Mouse (Mus musculus): ENCODE measurements around the gene Hoxd13.

Gene Hoxd13

GRCm38 (mm10) chr2:74704393-74704998 is 36.4 kb downstream of the Hoxd13 start, which contains the start of gene Hoxd8:
Gene Hoxd8 (plus strand): TSS chr2:74704615.
- no peak for ATAC-seq (ENCODE audit: insufficient number of reproducible peaks, low FRiP score, low TSS enrichment)

- ATAC-seq (ENCODE audit: insufficient number of reproducible peaks, low FRiP score, low TSS enrichment): no peak
Observed at GRCm38 (mm10) chr2:74704999-74705466, 36.9 kb downstream of the Hoxd13 start.

- no peak for ATAC-seq (ENCODE audit: insufficient number of reproducible peaks, low FRiP score, low TSS enrichment)
Observed at GRCm38 (mm10) chr2:74705467-74706089, 37.5 kb downstream of the Hoxd13 start.

- ATAC-seq (ENCODE audit: insufficient number of reproducible peaks, low FRiP score, low TSS enrichment): no peak
Observed at GRCm38 (mm10) chr2:74706393-74706960, 38.4 kb downstream of the Hoxd13 start.

- ATAC-seq (ENCODE audit: insufficient number of reproducible peaks, low FRiP score, low TSS enrichment): no peak
Observed at GRCm38 (mm10) chr2:74707599-74707998, 39.5 kb downstream of the Hoxd13 start.

GRCm38 (mm10) chr2:74708676-74709075 is 40.6 kb downstream of the Hoxd13 start:
- no peak for ATAC-seq (ENCODE audit: insufficient number of reproducible peaks, low FRiP score, low TSS enrichment)

GRCm38 (mm10) chr2:74709465-74710419 is 41.6 kb downstream of the Hoxd13 start:
- no peak for ATAC-seq (ENCODE audit: insufficient number of reproducible peaks, low FRiP score, low TSS enrichment)

GRCm38 (mm10) chr2:74710929-74711543 is 42.9 kb downstream of the Hoxd13 start:
- ATAC-seq (ENCODE audit: insufficient number of reproducible peaks, low FRiP score, low TSS enrichment): no peak

GRCm38 (mm10) chr2:74711721-74712621 is 43.9 kb downstream of the Hoxd13 start, which contains the start of the genes Hoxd3 and Hoxd4:
Gene Hoxd3 (plus strand): TSS chr2:74711927.
Gene Hoxd4 (plus strand): TSS chr2:74711929.
- no peak for ATAC-seq (ENCODE audit: insufficient number of reproducible peaks, low FRiP score, low TSS enrichment)

GRCm38 (mm10) chr2:74713239-74714150 is 45.4 kb downstream of the Hoxd13 start:
- ATAC-seq (ENCODE audit: insufficient number of reproducible peaks, low FRiP score, low TSS enrichment): no peak

GRCm38 (mm10) chr2:74714156-74714789 is 46.2 kb downstream of the Hoxd13 start:
- ATAC-seq (ENCODE audit: insufficient number of reproducible peaks, low FRiP score, low TSS enrichment): no peak

GRCm38 (mm10) chr2:74714881-74715280 is 46.8 kb downstream of the Hoxd13 start:
- no peak for ATAC-seq (ENCODE audit: insufficient number of reproducible peaks, low FRiP score, low TSS enrichment)

GRCm38 (mm10) chr2:74715504-74716241 is 47.6 kb downstream of the Hoxd13 start:
- no peak for ATAC-seq (ENCODE audit: insufficient number of reproducible peaks, low FRiP score, low TSS enrichment)

GRCm38 (mm10) chr2:74720384-74720783 is 52.3 kb downstream of the Hoxd13 start:
- ATAC-seq (ENCODE audit: insufficient number of reproducible peaks, low FRiP score, low TSS enrichment): no peak

GRCm38 (mm10) chr2:74720955-74721491 is 52.9 kb downstream of the Hoxd13 start:
- ATAC-seq (ENCODE audit: insufficient number of reproducible peaks, low FRiP score, low TSS enrichment): no peak

All from cerebellum, adult (tissue).